Mouse (Mus musculus) small intestine, adult 2 months (tissue): Measurements from ENCODE around the gene Tmem121b.

Experiments
- CTCF ChIP-seq: fragments of 200-500 bp; IDR thresholded peaks from 2 replicates; pipeline ENCODE4 v1.5.1; 2012; ENCODE audit warnings: low read depth, mild to moderate bottlenecking, control low read depth, inconsistent platforms, low read length, moderate library complexity, mixed read lengths; ENCODE audit not compliant: insufficient replicate concordance, insufficient read length; ENCODE audit errors: extremely low read depth
- POLR2A ChIP-seq: fragments of 200-500 bp; IDR thresholded peaks from 2 replicates; pipeline ENCODE4 v1.6.1; 2012; ENCODE audit warnings: low read depth, mild to moderate bottlenecking, control low read depth, inconsistent platforms, low read length, moderate library complexity

GRCm38 (mm10) chr6:120453103-120453445 lies 40.5 kb downstream of the Tmem121b start:
- TF ChIP-seq CTCF: no peak
- no peak for TF ChIP-seq POLR2A
